Comparison of ENCODE assay signal across 8 mouse cellular contexts in the genomic region with DNA sequence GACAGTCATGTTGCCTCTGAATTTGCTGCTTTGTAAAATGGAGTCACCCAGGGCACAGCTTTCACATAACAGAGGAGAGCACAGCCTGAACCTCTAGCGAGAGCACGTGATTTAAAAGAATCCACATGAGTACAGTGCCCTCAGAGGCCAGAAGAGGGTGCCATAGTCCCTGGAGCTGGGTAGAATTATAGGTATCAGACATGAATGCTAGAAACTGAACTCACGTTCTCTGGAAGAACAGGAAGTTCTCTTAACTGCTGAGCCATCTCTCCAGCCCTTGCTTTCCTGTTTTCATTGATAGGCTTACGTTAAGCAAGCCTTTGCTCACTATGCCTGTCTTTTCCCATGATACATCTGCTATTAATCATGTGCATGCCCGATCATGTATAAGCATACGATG.
DNase-seq lines count a peak whose midpoint lies in the region; ATAC-seq and TF ChIP-seq lines count a peak whose summit lies in the region.

No protein-coding gene starts in this region.

- H3K79me2 ChIP-seq in heart, adult 2 months (replicated peaks; ENCODE audit: control insufficient read depth, insufficient read depth, low read length), result no peaks in the 10 kb centered on the region

- ATAC-seq in heart, embryonic 12.5 days (ENCODE audit: insufficient number of reproducible peaks, low FRiP score), result no peak
- ATAC-seq in common myeloid progenitor, adult 5-6 weeks (replicated peaks; ENCODE audit: low read depth, poor library complexity, severe bottlenecking), result peak; percentile 94
- peak; percentile 67; the same call in 1 of the 2 replicates for ATAC-seq in kidney, embryonic 15.5 days (replicated peaks; ENCODE audit: low FRiP score)
- ATAC-seq in monocyte, adult 5-6 weeks (replicated peaks; ENCODE audit: insufficient number of reproducible peaks, low FRiP score, low TSS enrichment, poor library complexity, severe bottlenecking), result peak; percentile 91

- 36% methylated on average over 6 of the region's 6 CpGs for WGBS in heart, adult 2 months
- 40% methylated on average over 6 of the region's 6 CpGs for WGBS in heart, embryonic 12.5 days
- 44% methylated on average over 6 of the region's 6 CpGs for WGBS in kidney, embryonic 15.5 days

- H3K27ac ChIP-seq in heart, adult 2 months, result no peak overlapping the region
- no peak overlapping the region for H3K27ac ChIP-seq in heart, embryonic 12.5 days (ENCODE audit: poor library complexity, severe bottlenecking)
- H3K27ac ChIP-seq in kidney, embryonic 15.5 days, result no peak overlapping the region

- no peaks in the 10 kb centered on the region for H3K27me3 ChIP-seq in heart, adult 2 months (ENCODE audit: control insufficient read depth, insufficient read depth, low read length)
- H3K27me3 ChIP-seq in heart, embryonic 12.5 days (replicated peaks), result no peaks in the 10 kb centered on the region
- no peaks in the 10 kb centered on the region for H3K27me3 ChIP-seq in kidney, embryonic 15.5 days

- no peak overlapping the region for H3K9ac ChIP-seq in heart, adult 2 months (ENCODE audit: low read depth, low read length)
- H3K9ac ChIP-seq in heart, embryonic 12.5 days, result no peak overlapping the region
- H3K9ac ChIP-seq in kidney, embryonic 15.5 days, result no peak overlapping the region

- TF ChIP-seq POLR2A in heart, adult 2 months (IDR thresholded peaks at IDR 0.05; ENCODE audit: insufficient read depth, low read depth, low read length), result no peak

- peak; percentile 41 to 63 for DNase-seq in heart, adult 2 months
- peak; percentile 11 to 15 for DNase-seq in gastrocnemius, adult 8-10 months (ENCODE audit: low spot score in 2 of 2)
- DNase-seq in liver, result peak; percentile 64
- DNase-seq in spleen, postnatal 4 days (ENCODE audit: low spot score in 2 of 2), result peak; percentile 73 to 82

- H3K4me2 ChIP-seq in heart, embryonic 12.5 days, result no peak overlapping the region
- no peak overlapping the region for H3K4me2 ChIP-seq in kidney, embryonic 15.5 days

- H3K4me3 ChIP-seq in heart, adult 2 months, result no peak overlapping the region
- H3K4me3 ChIP-seq in heart, embryonic 12.5 days, result no peak overlapping the region
- no peak overlapping the region for H3K4me3 ChIP-seq in kidney, embryonic 15.5 days (replicated peaks)

- TF ChIP-seq EP300 in heart, adult 2 months (IDR thresholded peaks at IDR 0.05; ENCODE audit: insufficient read depth, low read depth, low read length), result no peak

- no peaks in the 10 kb centered on the region for H3K4me1 ChIP-seq in heart, adult 2 months (ENCODE audit: control insufficient read depth, insufficient read depth, low read length)
- H3K4me1 ChIP-seq in heart, embryonic 12.5 days (replicated peaks), result no peaks in the 10 kb centered on the region
- no peaks in the 10 kb centered on the region for H3K4me1 ChIP-seq in kidney, embryonic 15.5 days

- no peaks in the 10 kb centered on the region for H3K9me3 ChIP-seq in heart, embryonic 12.5 days (replicated peaks)
- H3K9me3 ChIP-seq in kidney, embryonic 15.5 days (replicated peaks), result no peaks in the 10 kb centered on the region

- intact Hi-C loops in heart, adult 2 months (cut with DNase I), result no loop called here

- peak; percentile 81 for TF ChIP-seq CTCF in heart, adult 2 months (IDR thresholded peaks at IDR 0.05)

- no peaks in the 10 kb centered on the region for H3K36me3 ChIP-seq in heart, adult 2 months (ENCODE audit: control insufficient read depth, insufficient read depth, low read length)
- H3K36me3 ChIP-seq in heart, embryonic 12.5 days, result no peaks in the 10 kb centered on the region
- no peaks in the 10 kb centered on the region for H3K36me3 ChIP-seq in kidney, embryonic 15.5 days

Comparison
In these comparisons a context has a peak if more than half of its experiments do, and no peak if none do; other contexts are left out.
1. DNase-seq: peak in every context shown above with its lines; median percentile 78 in spleen, postnatal 4 days; 64 in liver; 52 in heart, adult 2 months; 13 in gastrocnemius, adult 8-10 months.